Mouse (Mus musculus) heart, adult 8-10 months (tissue): ENCODE results near the gene Tekt1. TPM values are rescaled to one million over a fixed set of nuclear protein-coding genes. Genes with fewer than 3 reads are reported as not detected.

Experiments used
- DNase-seq: peaks from one replicate; pipeline ENCODE4 v3.0.0; 2022; ENCODE audit warnings: low spot score
- microRNA-seq: library from miRNA; unstranded; fragments of <30 nt; microRNA quantifications from one replicate; pipeline ENCODE4 v1.2.0, GENCODE M21; 2022
- total RNA-seq, 4 experiments: library from RNA; stranded (reverse); gene quantifications; 2 replicates each; pipeline ENCODE4 v1.2.4; 2022

Gene Tekt1
- total RNA-seq, 4 experiments from 2014 or later: 0.28 TPM; not detected in 3

DNA sequence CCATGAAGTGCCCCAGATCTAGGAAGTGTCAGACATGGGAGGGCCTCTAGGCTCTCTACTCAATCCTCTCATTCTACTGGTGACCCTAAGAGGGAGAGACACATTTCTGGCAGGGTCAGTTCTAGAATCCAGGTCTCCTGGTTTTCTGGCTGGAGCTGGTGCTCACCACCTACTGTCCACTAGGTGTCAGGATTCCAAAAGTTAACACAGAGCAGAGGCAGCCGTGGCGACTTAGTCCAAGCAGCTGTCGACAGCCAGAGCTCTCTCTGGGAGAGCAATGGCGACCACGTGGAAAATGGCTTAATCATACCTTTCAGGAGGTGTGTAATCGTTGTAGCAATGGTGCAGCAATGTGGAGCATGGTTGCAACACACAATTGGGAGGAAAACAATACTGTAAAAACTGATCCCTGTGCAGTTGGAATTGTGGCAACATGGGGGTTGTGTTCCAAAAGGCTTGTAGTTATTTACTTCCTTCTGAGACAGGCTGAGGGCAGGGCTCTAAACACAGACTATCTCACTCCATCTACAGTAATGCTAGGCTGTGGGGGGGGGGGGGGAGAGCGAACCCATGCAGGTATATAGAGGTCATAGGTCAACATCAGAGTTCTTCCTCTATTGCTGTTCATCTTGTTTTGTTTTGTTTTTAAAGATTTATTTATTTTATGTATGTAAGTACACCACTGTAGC lies 19.5 kb downstream of the Tekt1 start:
- DNase-seq: peak; percentile 67

DNA sequence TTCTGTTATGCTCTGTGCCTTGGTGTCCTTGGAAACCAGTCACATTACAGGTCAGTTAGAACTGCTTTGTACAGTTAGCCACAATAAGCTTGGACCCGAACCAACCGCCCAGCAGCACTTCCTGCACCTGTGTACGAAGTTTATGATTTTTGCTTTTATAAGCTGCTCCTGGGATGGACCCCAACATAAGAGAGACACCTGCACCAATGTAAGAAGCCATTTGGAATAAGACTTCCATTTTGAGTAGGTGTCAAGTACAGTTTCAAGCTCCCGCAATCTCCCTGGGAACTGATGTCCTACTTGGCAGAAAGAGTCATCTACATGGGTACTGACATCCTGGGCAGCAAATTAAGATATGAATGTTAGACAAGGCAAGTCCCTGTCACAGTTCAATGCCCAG lies 22.5 kb downstream of the Tekt1 start:
- no peak for DNase-seq

GRCm38 (mm10) chr11:72338437-72338871 lies 23.8 kb downstream of the Tekt1 start:
- DNase-seq: no peak

- no peak for DNase-seq
Measured at GRCm38 (mm10) chr11:72336726-72337125, 25.5 kb downstream of the Tekt1 start.

DNA sequence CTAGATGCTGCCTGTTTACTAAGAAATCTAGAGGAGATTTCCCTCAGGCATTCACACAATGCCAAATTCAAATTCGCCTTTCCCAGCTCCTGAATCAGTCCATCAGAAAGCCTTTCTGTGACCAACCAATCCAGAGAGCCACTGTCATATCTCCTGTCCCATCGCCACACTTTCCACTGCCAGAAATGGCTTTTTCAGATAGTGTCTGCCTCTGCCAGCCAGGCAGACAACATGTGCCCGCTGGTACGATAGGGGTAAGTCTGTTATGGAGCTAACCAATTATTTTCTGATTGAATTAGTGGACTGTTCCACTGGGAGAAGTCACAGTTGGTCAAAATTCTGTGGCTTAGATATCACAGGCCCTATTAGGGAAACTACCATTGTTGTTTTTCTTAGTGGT lies 27.6 kb downstream of the Tekt1 start:
- no peak for DNase-seq

- no peak for DNase-seq
Measured at GRCm38 (mm10) chr11:72332951-72333667, 29.1 kb downstream of the Tekt1 start.

DNA sequence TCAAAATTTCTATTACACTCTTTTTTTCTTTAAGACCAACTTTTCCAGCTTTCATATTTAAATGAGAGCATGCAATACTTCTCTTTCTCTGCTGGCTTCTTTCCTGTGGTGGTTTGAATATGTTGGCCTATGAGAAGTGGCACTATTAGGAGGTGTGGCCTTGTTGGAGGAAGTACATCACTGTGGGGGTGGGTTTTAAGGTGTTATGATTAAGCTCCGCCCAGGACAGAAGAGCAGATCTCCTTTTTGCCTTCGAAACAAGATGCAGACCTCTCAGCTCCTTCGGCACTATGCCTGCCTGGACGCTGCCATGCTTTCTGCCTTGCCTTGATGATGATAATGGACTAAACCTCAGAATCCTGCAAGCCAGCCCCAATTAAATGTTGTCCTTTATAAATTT lies 36.5 kb downstream of the Tekt1 start:
- no peak for DNase-seq

GRCm38 (mm10) chr11:72324431-72324830 lies 37.8 kb downstream of the Tekt1 start:
- DNase-seq: no peak

DNA sequence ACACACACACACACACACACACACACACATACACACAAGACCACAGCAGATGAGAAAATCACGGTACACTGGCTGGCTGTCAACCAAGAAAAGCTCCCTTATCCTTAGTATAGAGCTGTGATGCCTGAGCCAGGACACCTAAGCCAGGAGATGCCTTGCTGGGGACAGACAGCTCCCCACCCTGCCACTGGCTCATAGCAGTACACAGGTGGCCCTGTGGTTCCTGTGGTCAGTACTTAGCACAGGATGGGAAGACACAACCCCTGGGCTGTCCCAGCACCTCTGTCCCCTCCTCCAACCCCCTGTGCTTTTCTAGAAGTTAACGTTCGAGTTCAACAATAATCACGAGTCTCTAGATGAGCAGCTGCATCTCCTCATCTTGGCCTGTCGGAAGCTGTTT lies 44.2 kb downstream of the Tekt1 start:
- no peak for DNase-seq

DNA sequence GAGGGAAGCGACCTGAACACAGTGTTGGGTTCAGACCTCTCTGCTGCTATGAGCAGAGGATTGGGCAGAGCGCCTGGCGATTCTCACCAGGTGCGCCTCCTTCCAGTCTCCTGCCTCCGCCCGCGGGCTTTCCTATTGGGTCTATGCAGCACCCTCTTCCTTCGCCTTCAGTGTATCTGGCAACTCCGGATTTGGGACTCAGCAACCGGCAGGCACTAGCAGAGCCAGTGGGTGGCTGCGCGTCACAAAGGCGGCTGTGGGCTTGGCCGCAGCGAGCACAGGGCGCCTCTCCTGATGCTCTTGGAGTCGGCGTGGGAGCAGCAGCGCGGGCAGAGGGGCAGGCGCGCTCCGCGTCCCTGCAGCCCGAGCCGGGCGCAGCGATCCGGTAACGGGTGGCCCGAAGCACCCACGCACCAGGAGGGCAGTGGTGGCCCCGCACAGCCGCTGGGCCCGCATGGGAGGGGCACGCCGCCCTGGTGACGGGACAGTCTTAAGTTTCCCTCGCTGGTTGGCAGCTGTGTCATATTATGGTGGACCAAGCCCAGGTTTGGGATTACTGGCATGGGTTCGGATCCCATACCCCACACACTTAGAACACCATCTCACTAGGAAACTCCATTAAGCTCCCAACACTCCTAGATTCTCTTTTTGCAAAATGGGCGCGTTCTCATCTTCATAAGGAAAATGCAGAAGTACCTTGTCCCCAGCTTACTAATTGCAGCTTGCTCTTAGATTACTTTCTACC lies 47.9 kb downstream of the Tekt1 start, which contains the start of gene Fbxo39:
TSS of gene Fbxo39 (plus strand) at position 294 of the 745 bp plus-strand sequence.
- no peak for DNase-seq

DNA sequence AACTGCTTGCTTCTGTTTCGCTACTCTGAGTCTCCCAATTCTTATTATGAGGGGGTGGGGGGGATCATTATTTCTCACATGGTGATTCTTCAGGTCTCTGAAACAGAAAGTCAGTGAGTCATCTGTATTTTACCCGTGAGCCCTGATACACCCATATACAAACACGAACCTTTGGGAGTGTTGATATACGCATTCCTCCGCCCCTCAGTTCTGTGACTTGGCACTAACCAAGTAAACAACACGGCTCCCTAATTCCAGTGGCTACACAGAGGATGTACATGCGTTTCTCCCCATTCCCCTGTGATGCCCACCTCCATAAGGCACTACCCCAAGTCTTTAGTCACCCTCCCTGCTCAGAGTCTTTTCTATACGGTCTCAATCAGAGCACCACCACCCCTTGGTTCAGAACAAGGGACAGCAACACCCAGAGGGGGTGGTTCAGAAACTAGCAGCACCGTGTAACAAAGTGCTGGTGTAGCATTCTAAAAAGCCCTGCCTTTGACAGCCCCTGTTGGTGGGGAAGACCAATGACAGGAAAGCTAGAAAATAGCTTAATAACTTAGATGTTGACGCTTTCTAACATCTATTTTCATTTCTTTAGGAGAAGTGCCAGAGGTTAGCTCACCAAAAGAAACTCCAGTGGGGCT lies 50.8 kb downstream of the Tekt1 start:
- no peak for DNase-seq

DNA sequence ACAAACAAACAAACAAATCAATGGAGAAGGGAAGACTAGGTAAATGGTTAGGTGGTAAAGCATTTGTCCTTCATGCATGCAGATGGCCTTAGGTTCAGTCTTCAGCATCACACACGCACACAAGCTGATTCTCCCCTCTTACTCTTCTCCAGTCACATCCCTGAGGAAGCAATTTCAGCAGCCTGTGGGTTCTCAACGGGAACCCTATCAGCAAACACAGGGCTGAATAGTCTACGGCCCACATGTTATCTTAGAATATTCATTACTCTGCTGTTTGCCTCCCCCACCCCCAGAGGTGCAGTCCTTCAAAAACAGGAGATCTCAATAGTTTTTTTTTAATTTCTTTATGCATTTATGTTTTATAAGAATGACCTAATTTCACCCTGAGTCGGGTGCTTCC lies 51.8 kb downstream of the Tekt1 start:
- no peak for DNase-seq

- no peak for DNase-seq
Measured at GRCm38 (mm10) chr11:72308982-72309381, 53.3 kb downstream of the Tekt1 start.

- no peak for DNase-seq
Measured at GRCm38 (mm10) chr11:72307461-72307860, 54.8 kb downstream of the Tekt1 start.

DNA sequence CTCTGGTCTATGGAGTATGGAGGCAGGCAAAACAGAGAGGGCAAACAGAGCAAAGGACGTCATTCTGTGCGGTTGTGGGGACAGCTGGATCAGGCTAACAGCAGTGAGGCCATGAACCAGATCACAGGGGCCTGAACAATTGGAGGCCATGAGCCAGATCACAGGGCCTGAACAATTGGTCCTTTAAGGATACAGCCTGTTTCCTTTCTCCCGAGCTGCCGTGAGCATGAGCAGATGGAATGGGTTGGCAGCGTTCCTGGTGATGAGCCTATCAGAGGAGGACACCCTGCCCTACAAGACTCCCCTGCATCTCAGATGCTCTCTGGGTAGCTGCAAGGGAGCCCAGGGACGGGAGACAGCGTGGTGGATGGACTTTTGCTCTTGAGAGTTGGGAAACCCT lies 60.0 kb downstream of the Tekt1 start:
- DNase-seq: peak; percentile 51

DNA sequence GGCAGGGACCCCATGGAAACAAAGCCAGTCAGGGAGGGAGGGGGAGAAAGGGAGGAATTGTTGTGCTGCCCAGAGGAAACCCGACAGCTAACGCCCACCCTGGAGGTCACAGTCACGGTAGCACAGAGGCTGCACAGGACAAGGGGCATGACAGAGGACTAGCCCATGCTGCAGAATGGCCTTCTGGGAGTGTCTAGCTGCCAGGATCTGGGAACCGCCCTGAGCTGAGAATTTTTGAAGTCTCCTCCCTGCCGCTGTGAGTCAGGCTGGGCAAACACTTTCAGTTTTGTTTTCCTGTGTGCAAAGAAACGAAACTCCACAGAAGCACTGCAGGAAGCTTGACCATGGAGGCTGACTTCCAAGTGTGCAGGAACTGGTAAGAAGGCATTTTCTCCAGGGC lies 60.9 kb downstream of the Tekt1 start, which contains the start of gene Xaf1:
TSS of gene Xaf1 (plus strand) at position 296 of the 400 bp plus-strand sequence.
- DNase-seq: peak; percentile 88

Small RNAs within 50 kb of the gene (microRNA-seq; reads per million reads assigned to microRNA genes)
- gene Mir6338: not detected

Other genes starting within 250 kb of the Tekt1 start
- gene Pitpnm3, start 226.7 kb downstream of the Tekt1 start, total RNA-seq: 1 to 10 TPM; 1.1 to 2.1 (median 1.9) TPM
- gene Gm43951, start 155.6 kb downstream of the Tekt1 start, total RNA-seq: under 1 TPM; 0.11 to 0.53 (median 0.24) TPM
- 1 to 10 TPM; 2.5 to 3.9 (median 2.9) TPM for gene 4933427D14Rik, start 155.0 kb downstream of the Tekt1 start, total RNA-seq
- gene Txndc17, start 154.9 kb downstream of the Tekt1 start, total RNA-seq: 10 to 100 TPM; 33.8 to 49.9 (median 41.5) TPM
- gene Med31, start 146.8 kb downstream of the Tekt1 start, total RNA-seq: 10 to 100 TPM in 1 of 4 experiments, 1 to 10 TPM in 3; 8.8 to 11.5 (median 9.6) TPM
- gene Slc13a5, start 95.2 kb downstream of the Tekt1 start, total RNA-seq: not detected
- 10 to 100 TPM in 1 of 4 experiments, 1 to 10 TPM in 3; 9.1 to 11.5 (median 9.2) TPM for gene Xaf1, start 60.8 kb downstream of the Tekt1 start, total RNA-seq
- not detected for gene Fbxo39, start 48.0 kb downstream of the Tekt1 start, total RNA-seq
- 10 to 100 TPM; 13.6 to 18.9 (median 16.5) TPM for gene Smtnl2, start 49.3 kb upstream of the Tekt1 start, total RNA-seq
- under 1 TPM in 2 of 4 experiments, not detected in 2; 0.32 to 0.44 TPM for gene Ggt6, start 73.1 kb upstream of the Tekt1 start, total RNA-seq
- gene Mybbp1a, start 78.9 kb upstream of the Tekt1 start, total RNA-seq: 10 to 100 TPM; 42.4 to 49.4 (median 45.9) TPM
- 10 to 100 TPM in 1 of 4 experiments, 1 to 10 TPM in 3; 7.4 to 10.2 (median 7.9) TPM for gene Spns2, start 127.5 kb upstream of the Tekt1 start, total RNA-seq
- gene Spns3, start 188.1 kb upstream of the Tekt1 start, total RNA-seq: under 1 TPM in 1 of 4 experiments, not detected in 3; 0.14 TPM
- gene Ube2g1, start 244.8 kb upstream of the Tekt1 start, total RNA-seq: 10 to 100 TPM; 52.5 to 66.4 (median 60.5) TPM